ENCODE assay signal across 8 mouse cellular contexts in genomic region chr3:9499994-9500553, GRCm38 (mm10).
A peak's percentile ranks its signal among the peaks of the same experiment; 100 is the strongest.
DNase-seq lines count a peak whose midpoint lies in the region; ATAC-seq and TF ChIP-seq lines count a peak whose summit lies in the region.

No protein-coding gene starts in this region.

- H3K27me3 ChIP-seq in hindbrain, embryonic 10.5 days (ENCODE audit: insufficient read depth, poor library complexity, severe bottlenecking), result no peaks in the 10 kb centered on the region
- H3K27me3 ChIP-seq in liver, embryonic 13.5 days, result no peaks in the 10 kb centered on the region

- no peak for TF ChIP-seq CTCF in cortical plate, adult 2 months (IDR thresholded peaks at IDR 0.05; ENCODE audit: extremely low read depth, insufficient read depth, low read length)

- no peaks in the 10 kb centered on the region for H3K9me3 ChIP-seq in hindbrain, embryonic 10.5 days
- no peaks in the 10 kb centered on the region for H3K9me3 ChIP-seq in liver, embryonic 13.5 days (replicated peaks)

- H3K4me2 ChIP-seq in liver, embryonic 13.5 days, result no peak overlapping the region

- ATAC-seq in liver, embryonic 13.5 days (ENCODE audit: low read depth), result peak; percentile 58

- no peak for TF ChIP-seq POLR2A in cortical plate, adult 2 months (IDR thresholded peaks at IDR 0.05; ENCODE audit: extremely low read depth, insufficient read depth, low read length)

- no peaks in the 10 kb centered on the region for H3K36me3 ChIP-seq in hindbrain, embryonic 10.5 days
- H3K36me3 ChIP-seq in liver, embryonic 13.5 days, result no peaks in the 10 kb centered on the region

- H3K27ac ChIP-seq in cortical plate, adult 2 months (ENCODE audit: insufficient read depth, low read length), result peak overlapping the region; percentile 85
- H3K27ac ChIP-seq in hindbrain, embryonic 10.5 days, result peak overlapping the region; percentile 78
- no peak overlapping the region for H3K27ac ChIP-seq in liver, embryonic 13.5 days

- H3K4me3 ChIP-seq in cortical plate, adult 2 months (ENCODE audit: insufficient read depth, low read length), result no peak overlapping the region
- no peak overlapping the region for H3K4me3 ChIP-seq in hindbrain, embryonic 10.5 days
- no peak overlapping the region for H3K4me3 ChIP-seq in liver, embryonic 13.5 days (replicated peaks)

- 47% methylated on average over 8 of the region's 8 CpGs for WGBS in hindbrain, embryonic 10.5 days
- WGBS in liver, embryonic 13.5 days (ENCODE audit: insufficient replicate concordance), result 47% methylated on average over 8 of the region's 8 CpGs

- peak; percentile 39 for DNase-seq in layer of hippocampus, adult 11-12 months (ENCODE audit: low spot score)
- no peak for DNase-seq in layer of hippocampus, adult 9-10 months (ENCODE audit: low spot score)
- DNase-seq in Muller cell, postnatal 12 days (ENCODE audit: inconsistent ontology term), result peak; percentile 55
- DNase-seq in hindbrain, embryonic 10.5 days (ENCODE audit: low spot score), result no peak
- DNase-seq in liver, embryonic 13.5 days, result no peak
- peak; percentile 39 for DNase-seq in retina, embryonic 14.5 days (ENCODE audit: low spot score)
- no peak for DNase-seq in urinary bladder, adult 18-20 months (ENCODE audit: low spot score in 2 of 2)

- H3K9ac ChIP-seq in liver, embryonic 13.5 days, result no peak overlapping the region

- H3K4me1 ChIP-seq in cortical plate, adult 2 months (ENCODE audit: control insufficient read depth, insufficient read depth, low read length), result peaks cover 8% of the 10 kb centered on the region
- peaks cover 30% of the 10 kb centered on the region for H3K4me1 ChIP-seq in hindbrain, embryonic 10.5 days (replicated peaks)
- H3K4me1 ChIP-seq in liver, embryonic 13.5 days (replicated peaks), result peaks cover 26% of the 10 kb centered on the region

Comparison
In these comparisons a context has a peak if more than half of its experiments do, and no peak if none do; other contexts are left out.
1. DNase-seq: peak in layer of hippocampus, adult 11-12 months (single experiment), Muller cell, postnatal 12 days (single experiment) and retina, embryonic 14.5 days (single experiment); none in layer of hippocampus, adult 9-10 months (single experiment), hindbrain, embryonic 10.5 days (single experiment), liver, embryonic 13.5 days (single experiment) and urinary bladder, adult 18-20 months (0 of 2).